Mouse (Mus musculus) Muller cell, postnatal 12 days (primary cell): ENCODE data around the gene Wdr91.

Source experiments
- DNase-seq: peaks from one replicate; pipeline ENCODE4 v3.0.0-alpha.2; 2015; ENCODE audit errors: inconsistent ontology term

The Wdr91 gene

GRCm38 (mm10) chr6:34879101-34879740 is 31.5 kb downstream of the Wdr91 start:
- no peak for DNase-seq

DNA sequence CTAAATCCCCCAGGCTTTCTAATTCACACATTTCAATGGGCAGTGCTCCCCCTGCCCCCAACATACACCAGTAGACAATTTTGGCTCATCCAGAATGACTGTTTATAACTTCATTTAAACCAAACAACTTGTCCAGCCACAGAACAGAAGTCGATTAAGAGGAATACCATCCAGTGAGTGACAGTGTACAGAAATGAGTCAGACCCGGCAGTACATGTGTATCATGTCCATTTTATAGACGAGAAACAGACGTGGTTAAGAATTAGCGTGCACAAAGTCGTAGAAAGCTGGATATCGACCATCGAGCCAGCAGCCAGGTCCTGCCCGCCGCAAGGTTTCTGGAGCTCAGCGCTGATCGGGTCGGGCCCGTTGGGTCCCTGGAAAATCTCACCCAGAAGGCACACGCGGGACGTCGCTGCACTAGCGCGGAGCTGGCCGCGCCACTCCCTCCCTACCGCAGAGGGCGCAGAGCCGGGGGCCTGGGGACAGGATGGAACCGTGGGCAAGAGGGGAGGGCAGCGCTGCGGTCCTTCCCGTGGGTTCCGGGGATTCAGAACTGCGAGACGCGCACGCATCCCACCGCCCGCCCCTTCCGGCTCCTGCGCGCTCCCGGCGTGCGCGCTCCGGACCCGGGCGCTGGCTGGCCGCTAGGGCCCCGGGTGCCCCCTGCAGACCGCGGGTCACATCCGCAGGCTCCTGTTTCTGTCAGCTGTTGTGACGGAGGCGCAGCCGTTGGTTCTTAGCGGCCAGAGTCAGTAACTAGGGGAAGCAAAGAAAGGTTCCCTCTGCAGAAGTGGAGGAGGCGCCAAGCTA is 33.0 kb downstream of the Wdr91 start, which contains the start of gene Cyren:
Gene Cyren (minus strand): TSS at position 552 of the 813 bp plus-strand sequence.
- peak; percentile 98 for DNase-seq

DNA sequence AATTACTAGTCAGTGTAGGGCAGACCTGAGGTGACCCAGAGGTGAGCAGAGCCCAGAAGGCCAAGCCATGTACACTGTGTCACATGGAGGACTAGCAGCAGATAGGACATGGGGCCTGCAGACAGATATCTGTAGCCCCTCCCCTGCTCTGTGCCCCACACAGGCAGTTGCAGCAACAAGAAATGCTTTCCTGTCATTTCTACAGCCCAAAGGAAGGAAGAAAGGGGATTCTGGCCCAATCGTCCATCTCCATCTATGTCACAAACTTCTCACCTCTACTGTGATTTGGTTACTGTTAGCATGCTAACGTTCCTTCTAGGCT is 33.9 kb downstream of the Wdr91 start:
- DNase-seq = no peak

GRCm38 (mm10) chr6:34875966-34876834 is 34.5 kb downstream of the Wdr91 start:
- no peak for DNase-seq

DNA sequence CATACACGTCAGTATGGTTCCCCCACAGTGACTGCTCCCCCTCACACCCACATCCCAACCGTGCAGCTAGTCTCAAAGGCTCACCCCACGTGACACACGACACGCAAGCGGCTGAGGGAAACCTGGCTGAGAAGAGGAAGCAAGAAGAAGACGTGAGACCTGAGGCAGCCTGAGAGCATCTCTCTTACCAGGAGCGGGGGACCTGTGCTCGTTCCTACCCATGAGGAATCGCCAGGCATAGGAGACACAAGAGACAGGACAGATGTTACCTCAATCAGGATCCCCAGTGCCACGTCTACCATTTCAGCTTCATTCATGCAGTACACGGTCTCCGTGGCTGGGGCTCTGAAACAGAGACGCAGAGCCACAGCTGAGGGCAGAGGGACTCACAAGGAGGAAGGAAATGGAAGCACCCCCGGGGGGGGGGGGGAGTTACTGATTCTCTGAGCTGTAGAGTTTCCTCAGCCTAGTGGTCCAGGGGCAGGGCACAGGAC is 35.4 kb downstream of the Wdr91 start:
- no peak for DNase-seq

- no peak for DNase-seq
Observed at GRCm38 (mm10) chr6:34874101-34874921, 36.4 kb downstream of the Wdr91 start.

- no peak for DNase-seq
Observed at GRCm38 (mm10) chr6:34872871-34873270, 37.8 kb downstream of the Wdr91 start.

DNA sequence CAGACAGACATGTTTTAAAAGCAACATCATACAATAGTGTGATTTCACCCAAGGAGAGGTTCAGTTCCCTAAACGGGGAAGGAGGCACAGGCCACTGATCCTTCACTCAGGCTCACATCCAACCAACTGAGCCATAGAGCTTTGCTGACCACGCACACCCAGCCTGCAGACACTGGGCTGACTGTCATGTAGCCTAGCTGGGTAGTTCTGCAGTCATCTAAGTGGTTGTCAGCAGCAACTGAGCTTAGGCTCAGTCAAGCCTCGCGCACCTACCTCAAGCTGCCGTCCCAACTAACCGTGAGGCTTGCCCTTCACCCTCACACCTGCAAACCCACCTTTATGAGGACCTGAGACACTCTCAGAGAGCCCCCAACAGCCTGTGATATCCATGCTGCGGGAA is 38.7 kb downstream of the Wdr91 start:
- no peak for DNase-seq

GRCm38 (mm10) chr6:34870724-34871123 is 40.0 kb downstream of the Wdr91 start:
- no peak for DNase-seq

DNA sequence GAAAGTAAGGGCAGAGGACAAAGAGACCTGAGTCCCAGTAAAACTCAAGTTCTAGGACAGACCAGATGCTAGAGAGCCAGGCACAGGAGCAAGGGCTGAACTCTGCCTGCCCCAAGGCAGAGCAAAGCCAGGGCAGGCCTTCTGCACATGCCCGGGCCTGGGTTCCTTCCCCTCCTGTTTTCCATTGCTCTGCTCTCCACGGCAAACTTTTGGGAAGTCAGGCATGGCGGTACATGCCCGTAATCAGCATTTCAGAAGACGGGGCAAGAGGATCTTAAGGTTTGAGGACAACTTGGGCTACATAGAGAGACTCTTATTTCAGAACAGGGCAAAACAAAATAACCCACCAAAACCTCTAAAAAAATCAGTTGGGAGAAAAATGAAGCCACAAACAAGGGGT is 40.5 kb downstream of the Wdr91 start:
- DNase-seq = no peak

DNA sequence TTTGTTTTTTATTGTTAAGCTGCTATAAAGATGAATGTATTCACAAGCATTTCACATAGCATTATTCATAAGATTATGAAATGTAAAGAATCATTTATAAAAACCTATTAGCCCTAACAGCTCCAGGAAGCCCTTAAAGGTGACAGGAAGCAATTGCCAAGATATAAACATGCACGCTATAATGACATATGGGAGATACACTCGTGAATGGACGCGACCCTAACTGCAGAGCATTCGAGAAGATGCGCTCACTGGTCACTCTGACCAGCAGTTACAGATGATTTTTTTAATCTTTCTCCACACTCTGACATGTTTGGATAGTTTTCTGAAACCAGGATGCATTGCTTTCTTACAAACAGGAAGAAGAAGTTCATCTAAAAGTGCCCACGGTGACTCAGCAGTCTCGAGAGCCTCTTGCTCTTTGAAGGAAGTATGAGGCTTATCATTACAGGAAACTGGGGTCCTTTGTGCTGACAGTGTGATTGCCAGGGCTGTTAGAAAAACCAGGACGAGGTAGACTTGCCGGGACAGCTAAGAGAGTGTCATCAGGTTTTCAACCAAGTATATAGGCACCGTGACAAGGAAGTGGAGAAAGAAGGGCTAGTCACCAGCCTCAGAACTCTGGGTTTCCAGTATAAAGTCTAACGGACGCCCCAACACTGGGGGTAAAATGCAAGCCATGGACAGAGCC is 41.3 kb downstream of the Wdr91 start:
- DNase-seq = no peak

DNA sequence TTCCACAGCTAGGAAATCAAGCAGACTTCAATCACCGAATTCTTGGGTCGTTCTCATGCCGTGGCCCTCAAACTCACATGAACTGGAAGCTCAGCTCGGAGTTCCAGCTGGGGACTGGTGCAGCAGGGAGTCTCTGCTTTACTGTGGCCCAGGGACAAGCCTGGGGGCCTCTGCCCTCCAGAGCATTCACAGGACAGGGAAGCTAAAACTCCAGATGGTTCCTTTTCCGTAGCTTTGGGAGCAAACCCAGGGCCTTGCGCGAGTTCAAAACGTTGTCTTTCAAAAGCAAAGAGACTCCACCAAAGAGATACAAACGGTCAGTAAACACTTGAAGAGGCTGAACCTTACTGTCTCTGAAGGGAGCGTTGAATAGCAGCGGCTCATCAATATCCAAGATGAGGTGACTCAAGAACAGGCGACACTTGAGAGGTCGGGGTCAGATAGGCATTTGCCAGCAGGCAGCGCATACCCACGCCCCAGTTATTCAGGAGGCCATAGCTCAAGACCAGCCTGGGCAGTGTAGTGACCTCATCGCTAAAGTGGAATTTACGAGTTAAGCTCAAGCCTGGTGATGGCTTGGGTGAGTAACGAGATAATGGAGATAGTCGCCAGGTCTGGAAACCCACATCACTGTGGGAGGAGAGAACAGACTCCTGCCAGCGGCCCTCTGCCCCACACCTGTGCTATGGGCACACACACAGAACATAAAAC is 42.0 kb downstream of the Wdr91 start:
- no peak for DNase-seq

DNA sequence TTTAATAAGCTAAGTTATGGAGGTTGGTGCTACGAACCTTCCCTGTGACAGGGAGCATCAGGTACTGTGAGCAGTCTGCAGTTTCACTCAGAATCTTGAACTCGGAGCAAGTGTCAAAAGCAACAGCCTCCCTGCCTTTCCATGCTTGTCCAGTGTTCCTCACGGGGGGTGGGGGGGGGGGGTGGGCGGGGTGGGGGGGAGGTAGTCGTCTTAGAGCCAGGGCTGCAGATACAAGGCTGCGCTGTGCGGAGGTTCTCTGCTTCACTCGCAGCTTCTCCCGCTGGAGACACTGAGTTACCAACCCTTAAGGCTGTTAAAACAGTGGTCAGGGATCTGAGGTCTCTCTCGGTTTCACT is 42.7 kb downstream of the Wdr91 start:
- no peak for DNase-seq

- DNase-seq = no peak
Observed at GRCm38 (mm10) chr6:34867301-34867994, 43.2 kb downstream of the Wdr91 start.

DNA sequence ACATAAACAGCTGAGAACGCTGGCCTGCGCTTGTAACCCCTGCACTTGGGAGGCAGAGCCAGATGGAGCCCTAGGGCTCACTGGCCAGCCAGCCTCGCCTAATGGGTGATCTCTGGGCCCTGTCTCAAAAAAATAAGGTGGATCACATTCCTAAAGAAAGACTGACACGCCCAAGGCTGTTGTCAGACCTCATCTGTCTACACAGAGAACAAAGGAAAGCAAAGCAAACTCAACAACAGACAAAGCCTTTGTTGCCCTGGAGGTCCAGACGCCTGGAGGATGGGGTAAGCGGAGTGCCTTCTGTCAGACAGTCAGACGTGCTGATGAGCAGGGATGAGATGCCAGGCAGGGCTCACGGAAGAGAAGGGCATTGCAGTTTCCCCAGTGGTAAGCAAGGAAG is 43.9 kb downstream of the Wdr91 start:
- DNase-seq = peak; percentile 56

DNA sequence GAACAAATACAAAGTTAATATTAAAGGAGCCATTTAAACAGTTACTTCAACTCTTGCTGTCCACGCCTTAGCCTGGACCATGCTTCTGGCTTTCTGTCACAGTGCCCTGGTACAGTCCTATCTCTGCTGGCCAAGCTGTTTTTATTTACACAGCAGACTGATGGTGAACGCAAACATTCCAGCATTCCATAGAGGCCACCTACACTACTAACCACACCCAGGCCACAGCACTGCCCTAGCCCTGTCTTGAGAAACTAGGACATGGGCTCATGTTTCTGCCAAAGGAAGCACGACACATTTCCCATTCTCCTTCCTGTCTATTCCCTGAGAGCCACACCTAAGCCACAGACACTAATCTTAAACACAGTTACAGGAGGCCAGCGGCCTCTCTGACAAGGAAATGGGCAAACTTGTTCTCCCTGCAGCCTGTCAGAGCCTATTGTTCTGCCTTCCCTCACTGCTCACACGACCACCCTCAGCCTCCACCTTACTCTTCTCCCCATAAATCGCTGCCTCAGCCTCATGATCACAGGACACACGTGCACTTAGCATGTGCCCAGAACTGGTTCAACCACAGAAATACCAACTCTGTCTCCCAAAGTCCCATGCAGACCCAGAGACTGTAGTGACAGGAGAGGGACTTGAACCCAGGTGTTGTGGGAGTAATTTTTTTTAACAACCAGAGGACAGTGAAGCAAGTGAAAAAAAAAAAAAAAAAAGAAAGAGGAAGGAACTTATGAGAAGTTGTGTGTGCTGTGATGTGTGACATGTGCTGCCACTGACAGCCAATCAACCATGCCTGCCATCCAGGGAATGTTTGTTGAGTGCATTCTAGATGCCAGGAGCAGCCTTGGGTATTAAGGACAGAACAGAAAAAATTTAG is 44.7 kb downstream of the Wdr91 start:
- DNase-seq = no peak

- DNase-seq = no peak
Observed at GRCm38 (mm10) chr6:34865213-34865612, 45.5 kb downstream of the Wdr91 start.

GRCm38 (mm10) chr6:34863786-34864514 is 46.7 kb downstream of the Wdr91 start:
- no peak for DNase-seq
